Mouse (Mus musculus) left cerebral cortex, postnatal 14 days (tissue): ENCODE data around the gene Swi5. TPM values are rescaled to one million over a fixed set of nuclear protein-coding genes. Genes with fewer than 3 reads are reported as not detected.

Source experiments
- DNase-seq, 2 experiments: peaks; one replicate each; pipeline ENCODE4 v3.0.0; 2021 to 2022; ENCODE audit warnings: low spot score in 2 of 2, mixed read lengths in 1 of 2
- intact Hi-C: fragments of 180-260 bp; cut with DNase I; formaldehyde crosslinking; loops from one replicate; pipeline ENCODE4 v1.15.1; 2025
- microRNA-seq, 2 experiments: library from miRNA; unstranded; fragments of <30 nt; microRNA quantifications; one replicate each; pipeline ENCODE4 v1.2.0; 2022
- total RNA-seq, 2 experiments: library from RNA; stranded (reverse); gene quantifications; 2 replicates each; pipeline ENCODE4 v1.2.3; 2021

Gene Swi5
- total RNA-seq, 2 experiments from 2014 or later: 204 to 219 TPM

- intact Hi-C loops: loop anchor here (5.0 kb wide), 1 partner anchor 50 kb away; the partner anchor contains the start of genes Golga2 and Swi5
- no peak for DNase-seq
Observed at GRCm38 (mm10) chr2:32237571-32237970, 50.3 kb downstream of the Swi5 start.

GRCm38 (mm10) chr2:32236760-32237487, 51.0 kb downstream of the Swi5 start:
- intact Hi-C loops: loop anchor here (5.0 kb wide), 1 partner anchor 50 kb away; the partner anchor contains the start of genes Golga2 and Swi5
- DNase-seq: peak; percentile 35 to 44

- intact Hi-C loops: loop anchor here (5.0 kb wide), 1 partner anchor 51 kb away; the partner anchor contains the start of genes Golga2 and Swi5
- peak; percentile 94 to 95 for DNase-seq
Observed at GRCm38 (mm10) chr2:32235886-32236759, 51.8 kb downstream of the Swi5 start, which contains the start of gene Pomt1. Gene Pomt1 (plus strand): TSS chr2:32236590.

GRCm38 (mm10) chr2:32235433-32235832, 52.4 kb downstream of the Swi5 start:
- no peak for DNase-seq
- intact Hi-C loops: loop anchor here (5.0 kb wide), 1 partner anchor 52 kb away; the partner anchor contains the start of genes Golga2 and Swi5

Small RNAs within 50 kb of the gene (microRNA-seq; reads per million reads assigned to microRNA genes)
- 0 reads per million in 2 experiments for gene Gm23363
- gene Mir199b: 0.67 to 2.9 reads per million in 2 experiments

Other genes with a start within 250 kb of the Swi5 start
- 1 to 10 TPM; 3.4 to 4.2 TPM for gene Fam78a, start 203.2 kb downstream of the Swi5 start, total RNA-seq
- 10 to 100 TPM; 24.5 to 28.5 TPM for gene Plpp7, start 192.5 kb downstream of the Swi5 start, total RNA-seq
- gene Prrc2b, start 137.0 kb downstream of the Swi5 start, total RNA-seq: 100 to 1,000 TPM; 244 to 245 TPM
- 10 to 100 TPM; 21.6 to 23.7 TPM for gene Pomt1, start 51.5 kb downstream of the Swi5 start, total RNA-seq
- gene Uck1, start 27.9 kb downstream of the Swi5 start, total RNA-seq: 10 to 100 TPM; 57.5 to 64.7 TPM
- 10 to 100 TPM; 78.9 to 83.9 TPM for gene Golga2, start 691 bp downstream of the Swi5 start, total RNA-seq
- gene Ciz1, start 64.3 kb upstream of the Swi5 start, total RNA-seq: 10 to 100 TPM; 69.5 to 79.0 TPM
- gene Dnm1, start 65.3 kb upstream of the Swi5 start, total RNA-seq: 1,000 to 10,000 TPM; 1,093 to 1,153 TPM
- gene 1110008P14Rik, start 93.9 kb upstream of the Swi5 start, total RNA-seq: 100 to 1,000 TPM; 265 to 282 TPM
- gene Lcn2, start 100.2 kb upstream of the Swi5 start, total RNA-seq: 1 to 10 TPM; 1.5 to 2.6 TPM
- 10 to 100 TPM; 43.5 to 48.3 TPM for gene Ptges2, start 107.8 kb upstream of the Swi5 start, total RNA-seq
- 1 to 10 TPM; 4.0 to 4.1 TPM for gene Naif1, start 162.4 kb upstream of the Swi5 start, total RNA-seq
- gene Slc25a25, start 163.4 kb upstream of the Swi5 start, total RNA-seq: 10 to 100 TPM; 52.1 to 55.4 TPM
- gene Fam102a, start 247.3 kb upstream of the Swi5 start, total RNA-seq: 10 to 100 TPM; 35.2 to 44.4 TPM